Mouse (Mus musculus) MEL-GATA-1-ER (cell line): ENCODE measurements around the gene 2310007B03Rik.

Experiments
- DNase-seq: peaks from one replicate; pipeline ENCODE4 v3.0.0-alpha.2; 2012; ENCODE audit warnings: low read depth; ENCODE audit errors: extremely low read depth

Gene 2310007B03Rik

DNA sequence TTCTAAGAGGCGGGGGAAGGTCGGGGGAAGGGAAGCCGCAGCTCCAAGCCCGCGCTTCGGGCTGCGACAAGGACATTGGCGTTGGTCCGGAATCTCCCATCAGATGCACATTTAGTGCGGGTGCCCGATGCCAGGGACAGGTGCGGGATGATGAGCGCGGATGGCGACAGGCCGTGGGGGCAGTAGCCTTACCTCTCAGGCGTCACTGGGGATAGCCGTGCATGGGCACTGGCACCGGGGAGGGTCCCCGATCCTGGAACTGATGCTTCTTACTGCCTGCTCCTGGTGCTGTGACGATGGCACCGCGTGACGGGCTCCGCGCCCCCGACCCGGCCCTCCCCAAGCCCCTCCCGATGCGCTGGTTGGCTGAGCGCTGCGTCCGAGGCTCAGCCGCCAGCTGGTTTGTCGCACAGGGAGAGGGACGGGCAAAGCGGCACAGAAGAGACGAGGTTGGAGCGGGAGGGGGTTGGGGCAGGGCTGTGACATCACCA lies 59.1 kb downstream of the 2310007B03Rik start, which contains the start of gene Kif1a:
Gene Kif1a (minus strand): TSS at position 381 of the 491 bp plus-strand sequence.
- DNase-seq = no peak
